Mouse (Mus musculus) gastrocnemius, postnatal 36 days (tissue): ENCODE data around the gene Gon7. TPM values are rescaled to one million over a fixed set of nuclear protein-coding genes. Genes with fewer than 3 reads are reported as not detected.

Experiments
- DNase-seq, 2 experiments: peaks; one replicate each; pipeline ENCODE4 v3.0.0; 2022
- intact Hi-C: fragments of 180-260 bp; cut with DNase I; formaldehyde crosslinking; loops from one replicate; pipeline ENCODE4 v1.15.1; 2025
- long read RNA-seq, 2 experiments: library from polyadenylated mRNA; stranded (forward); transcript quantifications; one replicate each; pipeline ENCODE4 v2.0.0; 2021
- total RNA-seq, 2 experiments: library from RNA; stranded (reverse); gene quantifications; 2 replicates each; pipeline ENCODE4 v1.2.3; 2021

Gene Gon7
- 1 to 10 TPM; 7.7 to 8.5 TPM for total RNA-seq
- long read RNA-seq, experiment 1, transcript Gon7-201 (2 exons, 1,152 nt) = major isoform, 10 of 11 reads
- long read RNA-seq, experiment 1, partial matches to known transcripts = 0 of 11 reads
- long read RNA-seq, experiment 1, other reads (novel, unspliced or antisense) = 1 of 11 reads
- long read RNA-seq, experiment 2, transcript Gon7-201 (2 exons, 1,152 nt) = major isoform, 14 of 19 reads
- long read RNA-seq, experiment 2, partial matches to known transcripts = 1 of 19 reads
- long read RNA-seq, experiment 2, other reads (novel, unspliced or antisense) = 3 of 19 reads

- peak; percentile 95 to 96 for DNase-seq
- intact Hi-C loops = loop anchor here (2.0 kb wide), 1 partner anchor 119 kb away; no protein-coding TSS in a partner anchor
These were observed at the start of gene Gon7, which contains the start of the genes Gm28051 and Ubr7 for GRCm38 (mm10) chr12:102757689-102758402. Gene Gon7 (minus strand): TSS chr12:102757803. Gene Gm28051 (minus strand): TSS chr12:102757765. Gene Ubr7 (plus strand): TSS chr12:102757967.

- DNase-seq = no peak
- intact Hi-C loops = no loop called here
These were observed 41.9 kb upstream of the Gon7 start for GRCm38 (mm10) chr12:102799528-102799927.

- intact Hi-C loops = no loop called here
- DNase-seq = no peak
These were observed 30.3 kb upstream of the Gon7 start for GRCm38 (mm10) chr12:102787927-102788326.

GRCm38 (mm10) chr12:102785593-102785985, 28.0 kb upstream of the Gon7 start:
- intact Hi-C loops = no loop called here
- DNase-seq = no peak

GRCm38 (mm10) chr12:102784899-102785592, 27.4 kb upstream of the Gon7 start:
- intact Hi-C loops = no loop called here
- no peak for DNase-seq

GRCm38 (mm10) chr12:102782841-102783240, 25.2 kb upstream of the Gon7 start:
- no peak for DNase-seq
- intact Hi-C loops = no loop called here

- no peak for DNase-seq
- intact Hi-C loops = no loop called here
These were observed 21.8 kb upstream of the Gon7 start for GRCm38 (mm10) chr12:102779452-102779851.

GRCm38 (mm10) chr12:102778151-102778550, 20.5 kb upstream of the Gon7 start:
- intact Hi-C loops = no loop called here
- DNase-seq = no peak

GRCm38 (mm10) chr12:102776035-102776434, 18.4 kb upstream of the Gon7 start:
- intact Hi-C loops = no loop called here
- no peak for DNase-seq

- intact Hi-C loops = no loop called here
These were observed 15.1 kb upstream of the Gon7 start for GRCm38 (mm10) chr12:102772676-102773075.

GRCm38 (mm10) chr12:102771601-102772000, 14.0 kb upstream of the Gon7 start:
- intact Hi-C loops = no loop called here

More at GRCm38 (mm10) chr12:102772676-102773075, 15.1 kb upstream of the Gon7 start:
- DNase-seq = no peak

GRCm38 (mm10) chr12:102769000-102769399, 11.4 kb upstream of the Gon7 start:
- intact Hi-C loops = no loop called here
- no peak for DNase-seq

More at GRCm38 (mm10) chr12:102771601-102772000, 14.0 kb upstream of the Gon7 start:
- no peak for DNase-seq

- intact Hi-C loops = no loop called here
- no peak for DNase-seq
These were observed 6.1 kb upstream of the Gon7 start for GRCm38 (mm10) chr12:102763696-102764095.

GRCm38 (mm10) chr12:102761668-102762067, 4.1 kb upstream of the Gon7 start:
- intact Hi-C loops = no loop called here
- DNase-seq = no peak

GRCm38 (mm10) chr12:102758936-102759335, 1.3 kb upstream of the Gon7 start:
- intact Hi-C loops = loop anchor here (2.0 kb wide), 1 partner anchor 118 kb away; no protein-coding TSS in a partner anchor
- no peak for DNase-seq

- DNase-seq = no peak
These were observed 777 bp upstream of the Gon7 start, which contains the start of gene Gm20604 for GRCm38 (mm10) chr12:102758403-102758756. Gene Gm20604 (minus strand): TSS chr12:102758672.

GRCm38 (mm10) chr12:102757055-102757688, 431 bp downstream of the Gon7 start:
- DNase-seq = peak in 1 of 2 experiments; percentile 79
- intact Hi-C loops = no loop called here

More at GRCm38 (mm10) chr12:102758403-102758756, 777 bp upstream of the Gon7 start, which contains the start of gene Gm20604:
- intact Hi-C loops = loop anchor here (2.0 kb wide), 1 partner anchor 118 kb away; no protein-coding TSS in a partner anchor

GRCm38 (mm10) chr12:102756304-102756703, 1.3 kb downstream of the Gon7 start:
- intact Hi-C loops = no loop called here
- no peak for DNase-seq

GRCm38 (mm10) chr12:102748256-102748655, 9.3 kb downstream of the Gon7 start:
- intact Hi-C loops = no loop called here
- DNase-seq = no peak

GRCm38 (mm10) chr12:102744839-102745238, 12.8 kb downstream of the Gon7 start:
- intact Hi-C loops = no loop called here
- DNase-seq = no peak
